Mouse (Mus musculus): Measurements from ENCODE around the gene Rpl3.
"Not testable (repeated sequence)": the region's sequence is repeated elsewhere in the genome, so short reads cannot be mapped to it uniquely, and the experiment has no call there.

DNA sequence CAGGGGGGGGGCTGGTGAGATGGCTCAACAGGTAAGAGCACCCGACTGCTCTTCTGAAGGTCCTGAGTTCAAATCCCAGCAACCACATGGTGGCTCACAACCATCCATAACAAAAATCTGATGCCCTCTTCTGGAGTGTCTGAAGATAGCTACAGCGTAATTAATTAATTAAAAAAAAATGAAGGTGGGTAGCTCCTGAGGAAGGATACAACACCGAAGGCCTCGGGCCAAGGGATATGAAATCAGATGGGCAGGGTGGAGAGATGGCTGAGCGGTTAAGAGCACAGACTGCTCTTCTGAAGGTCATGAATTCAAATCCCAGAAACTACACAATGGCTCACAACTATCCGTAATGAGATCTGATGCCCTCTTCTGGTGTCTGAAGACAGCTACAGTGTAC, 30.8 kb upstream of the Rpl3 start:
- not testable (repeated sequence) for TF ChIP-seq CTCF (IDR thresholded peaks at IDR 0.05; ENCODE audit: borderline replicate concordance, extremely low read depth, insufficient read depth, insufficient read length); POLR2A (IDR thresholded peaks at IDR 0.05; ENCODE audit: borderline replicate concordance, extremely low read depth, insufficient read depth, insufficient read length, poor library complexity, severe bottlenecking)

All from brain, embryonic 14.5 days (tissue).